Mouse (Mus musculus) embryo, embryonic 11.5 days (tissue): ENCODE results near the gene Vmn1r85.
A peak's percentile ranks its signal among the peaks of the same experiment; 100 is the strongest.

Source experiments
- DNase-seq: peaks from one replicate; pipeline ENCODE4 v3.0.0-alpha.2; 2012; ENCODE audit warnings: low read depth, low spot score

Vmn1r85 gene

GRCm38 (mm10) chr7:13037901-13038555 is 56.9 kb downstream of the Vmn1r85 start, which contains the start of gene Ube2m:
Ube2m (minus strand) TSS chr7:13038275.
- DNase-seq = peak; percentile 98

GRCm38 (mm10) chr7:13037366-13037765 is 57.6 kb downstream of the Vmn1r85 start:
- DNase-seq = no peak

GRCm38 (mm10) chr7:13036806-13037205 is 58.2 kb downstream of the Vmn1r85 start:
- no peak for DNase-seq

- DNase-seq = no peak
These were observed 59.6 kb downstream of the Vmn1r85 start for GRCm38 (mm10) chr7:13035211-13035855.

GRCm38 (mm10) chr7:13034148-13034977 is 60.6 kb downstream of the Vmn1r85 start, which contains the start of gene Chmp2a:
Chmp2a (minus strand) TSS chr7:13034807.
- peak; percentile 96 for DNase-seq

- DNase-seq = no peak
These were observed 61.4 kb downstream of the Vmn1r85 start for GRCm38 (mm10) chr7:13033451-13034147.
